Mouse (Mus musculus): Measurements from ENCODE around the gene Mink1. TPM values are rescaled to one million over a fixed set of nuclear protein-coding genes. Genes with fewer than 3 reads are reported as not detected.

Mink1 gene
- polyA plus RNA-seq, 1 experiment from 2014 or later: 18.2 TPM

DNA sequence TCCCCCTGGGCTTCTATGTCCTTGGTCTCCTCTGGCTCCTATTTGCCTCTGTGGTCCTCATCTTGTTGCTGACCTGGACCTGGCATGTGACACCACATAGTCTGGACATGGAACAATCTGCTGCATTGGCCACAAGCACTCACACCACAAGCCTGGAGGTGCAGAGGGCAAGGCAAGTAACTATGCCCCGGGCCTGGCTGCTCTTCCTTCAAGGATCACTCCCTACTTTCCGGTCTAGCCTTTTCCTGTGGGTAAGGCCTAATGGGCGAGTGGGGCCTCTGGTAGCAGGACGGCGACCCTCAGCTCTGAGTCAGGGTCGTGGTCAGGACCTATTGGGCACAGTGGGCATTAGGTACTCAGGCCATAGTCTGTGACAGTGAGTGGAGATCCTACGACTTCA is 78.6 kb downstream of the Mink1 start:
- H3K4me3 ChIP-seq (ENCODE audit: low read depth, low read length): no peak overlapping the region
- peaks cover 12% of the 10 kb centered on the region for H3K36me3 ChIP-seq (ENCODE audit: control insufficient read depth, insufficient read depth, low read length)
- WGBS: 83% methylated on average over 7 of the region's 7 CpGs
- no peak overlapping the region for H3K9ac ChIP-seq (ENCODE audit: low read depth, low read length)
- H3K9me3 ChIP-seq (replicated peaks; ENCODE audit: control insufficient read depth, low read length, poor library complexity, severe bottlenecking): no peaks in the 10 kb centered on the region
- peaks cover 11% of the 10 kb centered on the region for H3K4me1 ChIP-seq (ENCODE audit: control insufficient read depth, insufficient read depth, low read length)
- ATAC-seq: no peak
- H3K4me2 ChIP-seq (ENCODE audit: low read length): no peak overlapping the region
- H3K27me3 ChIP-seq (ENCODE audit: control insufficient read depth, insufficient read depth, low read depth, low read length): no peaks in the 10 kb centered on the region
- no peak overlapping the region for H3K27ac ChIP-seq (ENCODE audit: low read length)

DNA sequence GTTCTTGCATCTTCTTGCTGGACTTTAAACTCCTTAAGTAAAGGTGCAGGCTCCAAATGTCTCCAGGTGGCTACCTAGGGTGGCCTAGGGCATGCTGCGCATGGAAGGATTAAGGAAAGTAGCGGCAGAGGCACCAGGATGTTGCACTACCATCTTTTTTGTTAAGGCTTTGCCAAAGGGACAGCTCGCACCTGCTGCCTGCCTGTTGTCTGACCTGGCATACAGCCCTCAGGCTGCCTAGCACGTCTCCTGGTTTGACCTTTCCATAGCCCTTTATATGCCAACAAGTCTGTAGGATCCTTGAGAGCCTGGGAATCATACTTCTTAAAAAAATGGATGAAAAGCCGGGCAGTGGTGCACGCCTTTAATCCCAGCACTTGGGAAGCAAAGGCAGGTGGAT is 80.4 kb downstream of the Mink1 start:
- Histone ChIP-seq H3K27ac (ENCODE audit: low read length) (no peak overlapping the region), H3K36me3 (ENCODE audit: control insufficient read depth, insufficient read depth, low read length) (peaks cover 12% of the 10 kb centered on the region), H3K9me3 (replicated peaks; ENCODE audit: control insufficient read depth, low read length, poor library complexity, severe bottlenecking) (no peaks in the 10 kb centered on the region), H3K9ac (ENCODE audit: low read depth, low read length) (no peak overlapping the region), H3K27me3 (ENCODE audit: control insufficient read depth, insufficient read depth, low read depth, low read length) (no peaks in the 10 kb centered on the region), H3K4me1 (ENCODE audit: control insufficient read depth, insufficient read depth, low read length) (peaks cover 14% of the 10 kb centered on the region), H3K4me3 (ENCODE audit: low read depth, low read length) (no peak overlapping the region), H3K4me2 (ENCODE audit: low read length) (no peak overlapping the region)
- 88% methylated on average over 6 of the region's 6 CpGs for WGBS
- no peak for ATAC-seq

DNA sequence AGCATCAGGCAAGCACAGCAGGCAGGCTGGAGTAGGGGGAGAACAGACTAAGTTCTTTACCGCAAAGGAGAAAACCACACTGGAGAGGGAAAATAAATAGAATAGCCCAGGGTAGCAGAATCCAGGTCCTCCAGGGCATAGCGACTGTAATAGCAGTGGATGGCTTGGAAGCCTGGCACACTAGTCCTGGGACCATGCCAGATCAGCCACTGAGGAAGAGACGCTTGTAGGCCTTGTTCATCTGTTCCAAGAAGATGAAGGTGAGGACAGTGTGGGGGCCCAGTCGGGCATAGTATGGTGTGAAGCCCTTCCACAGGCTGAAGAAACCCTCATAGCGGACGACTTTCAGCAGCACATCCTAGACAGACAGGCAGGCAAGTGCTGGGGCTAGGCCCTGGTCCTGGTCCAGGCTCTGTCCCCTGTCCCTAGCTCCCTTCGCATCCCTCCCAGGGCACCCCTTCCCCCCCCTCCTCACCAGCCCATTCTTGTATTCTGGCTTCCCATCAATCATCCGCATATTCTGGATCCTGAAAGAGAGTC is 82.0 kb downstream of the Mink1 start:
- H3K27me3 ChIP-seq (ENCODE audit: control insufficient read depth, insufficient read depth, low read depth, low read length): no peaks in the 10 kb centered on the region
- no peak overlapping the region for H3K9ac ChIP-seq (ENCODE audit: low read depth, low read length)
- H3K27ac ChIP-seq (ENCODE audit: low read length): no peak overlapping the region
- H3K36me3 ChIP-seq (ENCODE audit: control insufficient read depth, insufficient read depth, low read length): peaks cover 15% of the 10 kb centered on the region
- no peak overlapping the region for H3K4me2 ChIP-seq (ENCODE audit: low read length)
- WGBS: 97% methylated on average over 8 of the region's 8 CpGs
- H3K9me3 ChIP-seq (replicated peaks; ENCODE audit: control insufficient read depth, low read length, poor library complexity, severe bottlenecking): no peaks in the 10 kb centered on the region
- H3K4me3 ChIP-seq (ENCODE audit: low read depth, low read length): no peak overlapping the region
- ATAC-seq: no peak
- peaks cover 24% of the 10 kb centered on the region for H3K4me1 ChIP-seq (ENCODE audit: control insufficient read depth, insufficient read depth, low read length)

DNA sequence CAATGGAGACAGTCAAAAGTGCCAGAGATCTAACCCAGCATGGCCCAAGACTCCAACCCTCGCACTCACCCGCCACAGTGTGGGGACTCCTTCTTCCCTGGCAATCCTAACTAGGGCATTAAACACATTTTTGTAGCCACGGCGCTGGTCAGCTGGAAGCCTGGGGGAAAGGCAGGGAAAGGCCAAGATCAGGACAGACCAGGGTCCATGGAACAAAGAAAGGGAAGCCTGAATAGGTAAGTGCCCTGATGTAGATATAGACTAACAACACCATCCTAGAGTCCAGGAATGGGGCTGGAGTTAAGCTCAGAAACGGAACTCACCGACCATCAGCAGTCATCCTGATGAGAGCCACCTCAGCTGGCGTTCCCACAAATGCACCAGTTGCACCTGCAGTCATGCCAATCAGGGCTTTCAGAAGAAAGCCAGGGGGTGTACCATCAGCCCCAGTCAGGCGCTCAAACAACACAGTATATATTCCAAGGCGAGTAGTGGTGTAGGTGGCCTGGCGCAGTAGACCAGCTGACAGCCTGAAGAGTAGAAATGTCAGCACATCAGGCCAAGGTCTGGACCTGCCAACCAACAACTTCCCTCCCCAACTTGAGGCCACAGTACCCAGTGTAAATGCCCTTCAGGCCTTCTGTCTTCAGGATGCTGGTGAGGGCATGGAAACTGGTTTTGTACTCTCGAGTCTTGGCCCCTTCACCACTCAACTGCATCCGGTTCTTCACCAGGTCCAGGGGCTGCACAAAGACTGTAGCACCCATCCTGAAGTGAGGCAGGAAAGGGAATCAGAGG is 83.0 kb downstream of the Mink1 start:
- peak overlapping the region; percentile 57 for H3K4me3 ChIP-seq (ENCODE audit: low read depth, low read length)
- ATAC-seq: no peak
- no peaks in the 10 kb centered on the region for H3K9me3 ChIP-seq (replicated peaks; ENCODE audit: control insufficient read depth, low read length, poor library complexity, severe bottlenecking)
- peak overlapping the region; percentile 89 for H3K27ac ChIP-seq (ENCODE audit: low read length)
- peak overlapping the region; percentile 73 for H3K4me2 ChIP-seq (ENCODE audit: low read length)
- H3K4me1 ChIP-seq (ENCODE audit: control insufficient read depth, insufficient read depth, low read length): peaks cover 24% of the 10 kb centered on the region
- peaks cover 19% of the 10 kb centered on the region for H3K36me3 ChIP-seq (ENCODE audit: control insufficient read depth, insufficient read depth, low read length)
- H3K9ac ChIP-seq (ENCODE audit: low read depth, low read length): peak overlapping the region; percentile 87
- no peaks in the 10 kb centered on the region for H3K27me3 ChIP-seq (ENCODE audit: control insufficient read depth, insufficient read depth, low read depth, low read length)
- WGBS: 90% methylated on average over 12 of the region's 12 CpGs

DNA sequence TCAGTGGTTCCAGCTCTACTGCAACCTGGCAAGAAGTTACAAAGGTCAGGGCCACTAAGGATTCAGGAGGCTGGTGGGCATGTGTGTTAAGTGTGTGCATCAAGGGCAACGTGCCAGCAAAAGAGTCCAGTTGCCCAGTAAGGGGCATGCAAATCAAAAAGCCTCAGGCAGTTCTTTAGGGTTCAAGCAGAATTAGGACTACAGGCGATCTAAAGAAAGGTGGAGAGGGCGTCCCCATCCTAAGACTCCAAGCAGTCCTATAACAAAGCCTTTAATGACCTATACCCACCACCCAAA is 83.5 kb downstream of the Mink1 start:
- Histone ChIP-seq H3K4me1 (ENCODE audit: control insufficient read depth, insufficient read depth, low read length) (peaks cover 24% of the 10 kb centered on the region), H3K27ac (ENCODE audit: low read length) (peak overlapping the region; percentile 89), H3K27me3 (ENCODE audit: control insufficient read depth, insufficient read depth, low read depth, low read length) (no peaks in the 10 kb centered on the region), H3K4me2 (ENCODE audit: low read length) (peak overlapping the region; percentile 73), H3K9me3 (replicated peaks; ENCODE audit: control insufficient read depth, low read length, poor library complexity, severe bottlenecking) (no peaks in the 10 kb centered on the region), H3K36me3 (ENCODE audit: control insufficient read depth, insufficient read depth, low read length) (peaks cover 24% of the 10 kb centered on the region), H3K9ac (ENCODE audit: low read depth, low read length) (peak overlapping the region; percentile 87), H3K4me3 (ENCODE audit: low read depth, low read length) (peak overlapping the region; percentile 57)
- no peak for ATAC-seq
- WGBS: 15% methylated on average over 3 of the region's 3 CpGs

DNA sequence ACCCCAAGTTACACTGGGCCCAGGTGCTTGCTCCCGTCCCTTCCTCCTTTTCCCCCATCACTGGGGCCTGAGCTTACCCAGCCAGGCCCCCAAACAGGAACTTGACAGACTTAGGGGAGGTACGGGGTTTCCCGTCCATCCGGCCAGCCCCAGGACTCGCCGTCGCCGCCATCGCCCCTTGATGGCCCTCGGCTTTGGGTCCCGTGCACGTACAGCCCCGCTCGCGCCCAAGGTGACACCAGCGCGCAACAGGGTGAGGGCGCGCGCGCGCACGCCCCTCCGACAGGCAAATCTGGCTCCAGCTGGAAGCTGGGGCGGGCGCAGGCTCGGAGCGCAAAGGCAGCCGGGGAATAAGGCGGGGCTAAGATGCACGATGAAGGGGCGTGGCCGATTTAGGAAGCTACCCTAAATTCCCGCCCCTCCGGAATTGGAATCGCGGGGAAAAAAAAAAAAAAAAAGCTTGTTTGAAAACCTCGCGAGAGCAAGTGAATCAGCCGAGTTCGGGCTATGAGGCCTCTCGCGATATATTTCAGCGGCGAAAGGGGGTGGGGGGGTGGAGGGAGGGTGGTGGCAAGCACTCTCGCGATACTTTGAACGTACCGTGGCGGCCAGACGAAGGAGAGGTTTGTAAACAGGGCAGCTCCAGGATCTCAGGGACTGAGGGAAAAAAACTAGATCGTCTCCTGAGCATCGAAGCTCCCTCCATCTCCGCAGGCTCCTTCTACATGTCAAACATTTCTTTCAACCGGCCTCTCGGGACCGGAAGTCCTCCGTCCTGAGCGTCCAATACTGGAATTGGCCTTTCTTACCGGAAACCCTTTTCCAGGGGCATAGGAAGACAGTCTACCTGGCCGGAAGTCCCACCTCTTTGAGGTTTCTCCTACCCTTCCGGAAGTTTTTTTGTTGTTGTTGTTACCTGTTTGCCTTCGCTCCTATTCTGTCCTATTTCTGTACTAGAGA is 84.3 kb downstream of the Mink1 start, which contains the start of the genes Rnf167 and Slc25a11:
Gene Rnf167, plus strand, starts transcription at position 545 of the 960 bp plus-strand sequence.
Gene Slc25a11, minus strand, starts transcription at position 789 of the 960 bp plus-strand sequence.
- Histone ChIP-seq H3K27me3 (ENCODE audit: control insufficient read depth, insufficient read depth, low read depth, low read length) (no peaks in the 10 kb centered on the region), H3K4me3 (ENCODE audit: low read depth, low read length) (peak within 1 kb of the TSS; percentile 57), H3K27ac (ENCODE audit: low read length) (peak within 1 kb of the TSS; percentile 92), H3K9ac (ENCODE audit: low read depth, low read length) (peak within 1 kb of the TSS; percentile 87), H3K9me3 (replicated peaks; ENCODE audit: control insufficient read depth, low read length, poor library complexity, severe bottlenecking) (no peaks in the 10 kb centered on the region), H3K4me2 (ENCODE audit: low read length) (peak within 1 kb of the TSS; percentile 100), H3K4me1 (ENCODE audit: control insufficient read depth, insufficient read depth, low read length) (peaks cover 25% of the 10 kb centered on the region), H3K36me3 (ENCODE audit: control insufficient read depth, insufficient read depth, low read length) (peaks cover 26% of the 10 kb centered on the region)
- ATAC-seq: peak; percentile 90
- under 1% methylated on average over 62 of the region's 63 CpGs for WGBS

DNA sequence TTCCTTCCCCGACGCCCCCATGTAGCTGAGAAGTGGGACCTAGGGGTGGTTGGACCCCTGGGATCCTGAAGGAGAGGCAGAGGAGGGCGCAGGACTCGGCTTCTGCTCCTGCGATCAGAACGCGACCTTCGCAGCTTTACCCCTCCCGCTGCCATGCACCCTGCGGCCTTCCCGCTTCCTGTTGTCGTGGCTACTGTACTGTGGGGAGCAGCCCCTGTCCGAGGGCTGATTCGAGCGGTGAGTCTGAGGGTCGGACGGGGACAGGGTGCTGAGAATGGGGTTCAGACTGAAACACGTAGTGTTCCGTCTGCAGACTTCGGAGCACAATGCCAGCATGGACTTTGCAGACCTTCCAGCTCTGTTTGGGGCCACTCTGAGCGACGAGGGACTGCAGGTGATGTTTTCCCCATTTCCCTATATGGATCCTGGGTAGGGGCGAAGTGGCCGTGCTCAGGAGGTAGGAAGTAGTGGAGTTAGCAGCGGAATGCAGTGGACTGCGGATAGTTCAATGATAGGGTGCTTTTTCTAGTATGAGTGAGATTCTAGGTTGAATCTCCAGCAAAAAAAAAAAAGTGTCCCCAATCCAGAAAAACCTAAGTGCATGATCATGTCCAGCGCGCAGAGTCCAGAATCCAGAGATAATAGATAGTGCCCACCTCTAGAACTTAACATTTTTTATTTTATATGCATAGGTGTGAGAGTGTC is 85.2 kb downstream of the Mink1 start:
- WGBS: 4% methylated on average over 28 of the region's 28 CpGs
- Histone ChIP-seq H3K36me3 (ENCODE audit: control insufficient read depth, insufficient read depth, low read length) (peaks cover 26% of the 10 kb centered on the region), H3K27me3 (ENCODE audit: control insufficient read depth, insufficient read depth, low read depth, low read length) (no peaks in the 10 kb centered on the region), H3K27ac (ENCODE audit: low read length) (peak overlapping the region; percentile 92), H3K9ac (ENCODE audit: low read depth, low read length) (peak overlapping the region; percentile 84), H3K4me3 (ENCODE audit: low read depth, low read length) (peak overlapping the region; percentile 57), H3K4me2 (ENCODE audit: low read length) (peak overlapping the region; percentile 100), H3K4me1 (ENCODE audit: control insufficient read depth, insufficient read depth, low read length) (peaks cover 34% of the 10 kb centered on the region), H3K9me3 (replicated peaks; ENCODE audit: control insufficient read depth, low read length, poor library complexity, severe bottlenecking) (no peaks in the 10 kb centered on the region)
- ATAC-seq: peak; percentile 20

DNA sequence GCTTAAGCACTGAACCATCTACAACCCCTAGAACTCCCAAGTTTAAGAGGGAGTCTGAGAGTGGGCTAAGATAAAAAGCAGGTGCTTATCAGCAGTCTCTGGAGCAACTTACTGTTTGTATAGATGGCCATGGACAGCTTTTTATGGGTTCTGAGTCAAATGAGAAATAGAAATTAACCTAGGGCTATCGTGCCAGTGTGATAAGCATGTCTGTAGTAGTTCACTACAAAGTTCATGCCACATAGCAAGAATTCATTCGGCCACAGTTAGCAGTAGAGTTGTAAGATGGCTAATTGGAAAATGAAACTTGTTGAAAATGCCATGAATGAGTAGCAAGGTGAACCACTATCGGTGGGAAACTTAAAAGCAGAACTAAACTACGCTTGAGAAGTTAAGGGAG is 85.8 kb downstream of the Mink1 start:
- no peak for ATAC-seq
- no peaks in the 10 kb centered on the region for H3K9me3 ChIP-seq (replicated peaks; ENCODE audit: control insufficient read depth, low read length, poor library complexity, severe bottlenecking)
- H3K9ac ChIP-seq (ENCODE audit: low read depth, low read length): no peak overlapping the region
- peaks cover 26% of the 10 kb centered on the region for H3K36me3 ChIP-seq (ENCODE audit: control insufficient read depth, insufficient read depth, low read length)
- WGBS: 85% methylated on average over 4 of the region's 4 CpGs
- peak overlapping the region; percentile 100 for H3K4me2 ChIP-seq (ENCODE audit: low read length)
- no peak overlapping the region for H3K27ac ChIP-seq (ENCODE audit: low read length)
- peaks cover 38% of the 10 kb centered on the region for H3K4me1 ChIP-seq (ENCODE audit: control insufficient read depth, insufficient read depth, low read length)
- no peaks in the 10 kb centered on the region for H3K27me3 ChIP-seq (ENCODE audit: control insufficient read depth, insufficient read depth, low read depth, low read length)
- H3K4me3 ChIP-seq (ENCODE audit: low read depth, low read length): peak overlapping the region; percentile 57
